Mouse (Mus musculus): ENCODE results near the gene Ccdc60. TPM values are rescaled to one million over a fixed set of nuclear protein-coding genes. Genes with fewer than 3 reads are reported as not detected.
A peak's percentile ranks its signal among the peaks of the same experiment; 100 is the strongest.

Gene Ccdc60
- total RNA-seq, 2 experiments from 2014 or later, result not detected

- no peak overlapping the region for H3K27ac ChIP-seq
- intact Hi-C loops (cut with DNase I), result no loop called here
- TF ChIP-seq CTCF (IDR thresholded peaks at IDR 0.05), result no peak
- no peak overlapping the region for H3K4me3 ChIP-seq
- DNase-seq, result no peak
Measured at GRCm38 (mm10) chr5:116290584-116290983, 1.8 kb upstream of the Ccdc60 start.

GRCm38 (mm10) chr5:116289897-116290296 is 1.1 kb upstream of the Ccdc60 start:
- no peak for TF ChIP-seq CTCF (IDR thresholded peaks at IDR 0.05)
- intact Hi-C loops (cut with DNase I), result no loop called here
- Histone ChIP-seq H3K27ac (no peak overlapping the region), H3K4me3 (no peak overlapping the region)
- DNase-seq, result no peak

- intact Hi-C loops (cut with DNase I), result no loop called here
- DNase-seq, result no peak
- H3K27ac ChIP-seq, result no peak overlapping the region
- no peak for TF ChIP-seq CTCF (IDR thresholded peaks at IDR 0.05)
- H3K4me3 ChIP-seq, result no peak overlapping the region
Measured at GRCm38 (mm10) chr5:116288183-116288582, 602 bp downstream of the Ccdc60 start.

GRCm38 (mm10) chr5:116285532-116286176 is 3.1 kb downstream of the Ccdc60 start:
- TF ChIP-seq CTCF (IDR thresholded peaks at IDR 0.05), result no peak
- Histone ChIP-seq H3K4me3 (no peak overlapping the region), H3K27ac (no peak overlapping the region)
- intact Hi-C loops (cut with DNase I), result no loop called here
- DNase-seq, result no peak

GRCm38 (mm10) chr5:116280518-116280917 is 8.3 kb downstream of the Ccdc60 start:
- no peak for DNase-seq
- Histone ChIP-seq H3K27ac (no peak overlapping the region), H3K4me3 (no peak overlapping the region)
- intact Hi-C loops (cut with DNase I), result no loop called here
- TF ChIP-seq CTCF (IDR thresholded peaks at IDR 0.05), result no peak

- H3K27ac ChIP-seq, result no peak overlapping the region
- TF ChIP-seq CTCF (IDR thresholded peaks at IDR 0.05), result no peak
- DNase-seq, result no peak
- H3K4me3 ChIP-seq, result no peak overlapping the region
- intact Hi-C loops (cut with DNase I), result no loop called here
Measured at GRCm38 (mm10) chr5:116278436-116278918, 10.3 kb downstream of the Ccdc60 start.

GRCm38 (mm10) chr5:116277951-116278350 is 10.8 kb downstream of the Ccdc60 start:
- Histone ChIP-seq H3K27ac (no peak overlapping the region), H3K4me3 (no peak overlapping the region)
- no peak for TF ChIP-seq CTCF (IDR thresholded peaks at IDR 0.05)
- intact Hi-C loops (cut with DNase I), result no loop called here
- no peak for DNase-seq

- no peak for DNase-seq
- intact Hi-C loops (cut with DNase I), result no loop called here
- TF ChIP-seq CTCF (IDR thresholded peaks at IDR 0.05), result no peak
- Histone ChIP-seq H3K4me3 (no peak overlapping the region), H3K27ac (no peak overlapping the region)
Measured at GRCm38 (mm10) chr5:116274818-116275217, 14.0 kb downstream of the Ccdc60 start.

- no peak for DNase-seq
- intact Hi-C loops (cut with DNase I), result no loop called here
- H3K4me3 ChIP-seq, result no peak overlapping the region
- no peak overlapping the region for H3K27ac ChIP-seq
- no peak for TF ChIP-seq CTCF (IDR thresholded peaks at IDR 0.05)
Measured at GRCm38 (mm10) chr5:116274365-116274764, 14.4 kb downstream of the Ccdc60 start.

- intact Hi-C loops (cut with DNase I), result no loop called here
- no peak for DNase-seq
- TF ChIP-seq CTCF (IDR thresholded peaks at IDR 0.05), result no peak
- no peak overlapping the region for H3K27ac ChIP-seq
- H3K4me3 ChIP-seq, result peak overlapping the region; percentile 57
Measured at GRCm38 (mm10) chr5:116271511-116272227, 17.1 kb downstream of the Ccdc60 start.

- no peak for DNase-seq
- TF ChIP-seq CTCF (IDR thresholded peaks at IDR 0.05), result no peak
- intact Hi-C loops (cut with DNase I), result no loop called here
- no peak overlapping the region for H3K4me3 ChIP-seq
- no peak overlapping the region for H3K27ac ChIP-seq
Measured at GRCm38 (mm10) chr5:116269212-116270145, 19.3 kb downstream of the Ccdc60 start.

- Histone ChIP-seq H3K27ac (no peak overlapping the region), H3K4me3 (no peak overlapping the region)
- no peak for DNase-seq
- intact Hi-C loops (cut with DNase I), result no loop called here
- TF ChIP-seq CTCF (IDR thresholded peaks at IDR 0.05), result no peak
Measured at GRCm38 (mm10) chr5:116262689-116263088, 26.1 kb downstream of the Ccdc60 start.

- TF ChIP-seq CTCF (IDR thresholded peaks at IDR 0.05), result no peak
- Histone ChIP-seq H3K27ac (no peak overlapping the region), H3K4me3 (no peak overlapping the region)
- no peak for DNase-seq
- intact Hi-C loops (cut with DNase I), result no loop called here
Measured at GRCm38 (mm10) chr5:116261944-116262343, 26.8 kb downstream of the Ccdc60 start.

Data from gastrocnemius, adult 2 months (tissue).